Mouse (Mus musculus) layer of hippocampus, postnatal 10 days (tissue): ENCODE results near the gene Psma7. TPM values are rescaled to one million over a fixed set of nuclear protein-coding genes. Genes with fewer than 3 reads are reported as not detected.

ENCODE experiments used
- DNase-seq, 2 experiments: peaks; one replicate each; pipeline ENCODE4 v3.0.0; 2021; ENCODE audit warnings: low spot score in 2 of 2
- total RNA-seq, 2 experiments: library from RNA; stranded (reverse); gene quantifications; 2 replicates each; pipeline ENCODE4 v1.2.3; 2021

The Psma7 gene
- total RNA-seq, 2 experiments from 2014 or later, result 215 to 226 TPM

DNA sequence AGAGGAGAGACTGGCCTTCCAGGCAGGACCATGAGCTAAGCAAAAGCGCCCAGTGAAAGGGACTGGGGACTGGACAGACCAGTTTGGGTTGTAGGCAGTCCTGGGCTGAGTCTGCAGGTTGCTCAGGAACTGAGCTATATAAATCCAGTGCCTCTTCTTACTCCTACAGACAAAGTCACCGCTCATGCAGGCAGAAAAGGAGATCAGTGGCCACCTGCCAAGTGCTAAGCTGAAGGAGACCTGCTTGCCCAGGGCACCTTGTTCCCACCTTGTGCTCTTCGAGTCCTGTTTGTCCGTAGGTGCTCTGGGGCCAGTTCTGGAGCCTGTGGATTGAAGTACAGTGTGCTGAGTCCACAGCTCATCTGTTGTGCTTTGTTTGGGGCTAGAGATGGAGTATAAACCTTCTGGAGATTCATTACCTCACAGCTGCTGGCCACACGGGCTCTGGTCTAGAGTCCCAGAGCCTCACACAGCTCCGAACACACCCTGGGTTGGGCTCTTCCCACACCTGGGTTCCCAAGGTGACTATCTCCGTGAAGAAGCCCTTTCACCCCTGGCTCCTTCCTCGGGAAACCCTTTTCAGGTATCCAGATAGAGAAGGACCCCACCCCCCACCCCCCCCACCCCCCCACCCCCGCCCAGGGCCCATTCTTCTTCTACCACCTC is 35.7 kb downstream of the Psma7 start:
- DNase-seq, result no peak

DNA sequence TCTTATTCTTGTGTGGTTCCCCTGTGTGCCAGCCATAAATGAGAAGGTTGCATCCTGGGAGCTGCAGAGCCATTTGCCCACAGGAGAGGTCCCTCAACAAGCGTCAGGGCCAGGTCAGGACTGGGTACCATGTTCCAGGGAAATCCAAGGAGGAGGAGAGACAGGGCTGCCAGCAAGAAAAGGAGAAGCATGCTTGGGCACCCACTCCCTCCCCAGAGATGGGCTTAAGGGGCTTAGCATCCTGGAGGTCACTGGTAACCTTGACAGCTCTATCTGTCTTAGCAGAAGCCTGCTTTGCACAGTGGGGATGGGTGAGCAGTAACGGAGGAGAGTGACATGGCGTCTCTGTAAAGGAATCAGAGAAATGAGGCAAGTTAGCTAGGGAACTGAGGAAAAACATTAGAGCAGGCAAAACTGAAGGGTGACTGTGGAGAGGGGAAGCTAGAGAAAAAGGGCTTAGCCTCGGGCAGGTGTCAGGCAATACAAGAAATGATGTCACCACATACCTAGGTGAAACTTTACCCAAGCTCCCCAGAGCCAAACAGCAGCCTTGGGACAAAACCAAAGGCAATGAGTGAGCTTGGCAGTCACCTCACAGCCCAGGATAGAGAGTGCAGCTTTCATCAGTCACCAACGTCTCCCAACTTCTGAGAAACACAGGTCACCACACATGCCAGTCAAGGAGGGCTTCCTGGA is 36.4 kb downstream of the Psma7 start:
- no peak for DNase-seq

DNA sequence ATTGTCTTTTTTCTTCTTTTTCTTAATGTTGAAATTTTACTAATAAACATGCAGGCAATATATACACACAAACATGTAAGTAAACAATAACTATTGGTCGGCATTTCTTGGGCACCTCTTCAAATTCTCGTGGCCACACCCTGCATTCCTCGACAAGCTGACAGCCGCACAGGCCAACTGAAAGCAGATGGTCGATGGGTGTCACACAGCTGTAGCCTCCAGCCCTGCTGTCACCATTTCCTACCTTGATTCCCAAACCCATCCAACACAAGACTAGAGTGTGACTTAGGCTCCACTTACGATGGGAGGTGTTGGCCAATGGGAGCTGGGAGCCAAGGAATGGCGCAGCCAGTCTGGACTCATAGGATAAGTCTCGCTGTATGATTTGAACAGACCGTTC is 40.6 kb downstream of the Psma7 start:
- DNase-seq, result no peak

DNA sequence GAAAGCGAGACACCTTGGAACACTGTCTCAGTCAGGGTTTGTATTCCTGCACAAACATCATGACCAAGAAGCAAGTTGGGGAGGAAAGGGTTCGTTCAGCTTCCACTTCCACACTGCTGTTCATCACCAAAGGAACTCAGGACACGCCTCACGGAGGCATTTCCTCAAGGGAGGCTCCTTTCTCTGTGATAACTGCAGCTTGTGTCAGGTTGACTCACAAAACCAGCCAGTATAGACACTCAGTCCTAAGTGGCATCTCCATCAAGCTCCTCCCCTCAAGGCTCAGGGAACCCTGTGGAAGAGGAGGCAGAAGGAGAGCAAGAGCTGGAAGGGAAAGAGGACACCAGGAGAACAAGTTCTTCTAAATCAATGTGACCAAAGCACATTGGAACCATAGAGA is 43.8 kb downstream of the Psma7 start:
- no peak for DNase-seq

DNA sequence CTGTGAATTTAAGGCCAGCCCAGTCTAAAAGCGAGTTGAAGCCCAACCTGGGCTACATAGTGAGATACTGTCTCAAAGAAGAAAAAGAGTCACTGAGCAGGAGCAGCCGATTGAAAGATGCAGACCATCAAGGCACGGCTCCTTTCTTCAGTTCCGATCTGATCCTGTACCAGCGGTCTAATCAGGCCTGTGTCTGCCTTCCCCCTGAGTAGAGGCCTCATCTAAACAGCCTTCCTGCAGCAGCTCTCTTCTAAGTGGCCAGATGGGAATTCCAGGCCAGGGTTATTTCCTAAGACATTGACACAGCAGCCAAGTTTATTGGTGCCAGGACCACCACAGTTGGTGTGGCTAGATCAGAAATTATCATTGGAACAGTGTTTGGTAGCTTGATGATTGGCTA is 49.2 kb downstream of the Psma7 start:
- DNase-seq, result no peak

DNA sequence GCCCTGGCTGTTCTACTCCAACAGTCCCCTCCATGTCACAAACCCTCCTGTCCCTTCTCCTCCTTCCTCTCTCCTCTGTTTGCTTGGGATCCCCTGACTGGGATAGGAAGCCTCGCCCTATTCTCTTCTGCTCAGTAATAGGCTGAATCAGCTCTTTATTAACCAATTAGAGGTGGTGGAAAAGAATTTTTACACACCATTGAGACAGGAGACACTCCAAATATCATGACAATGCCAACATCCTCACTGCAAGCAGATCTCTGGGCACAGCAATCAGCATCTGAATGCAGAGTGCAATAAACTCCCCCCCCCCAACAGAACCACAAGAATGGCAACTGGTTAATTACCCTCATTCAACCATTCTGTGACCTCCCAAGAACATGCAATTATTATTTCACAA is 53.1 kb downstream of the Psma7 start:
- no peak for DNase-seq

DNA sequence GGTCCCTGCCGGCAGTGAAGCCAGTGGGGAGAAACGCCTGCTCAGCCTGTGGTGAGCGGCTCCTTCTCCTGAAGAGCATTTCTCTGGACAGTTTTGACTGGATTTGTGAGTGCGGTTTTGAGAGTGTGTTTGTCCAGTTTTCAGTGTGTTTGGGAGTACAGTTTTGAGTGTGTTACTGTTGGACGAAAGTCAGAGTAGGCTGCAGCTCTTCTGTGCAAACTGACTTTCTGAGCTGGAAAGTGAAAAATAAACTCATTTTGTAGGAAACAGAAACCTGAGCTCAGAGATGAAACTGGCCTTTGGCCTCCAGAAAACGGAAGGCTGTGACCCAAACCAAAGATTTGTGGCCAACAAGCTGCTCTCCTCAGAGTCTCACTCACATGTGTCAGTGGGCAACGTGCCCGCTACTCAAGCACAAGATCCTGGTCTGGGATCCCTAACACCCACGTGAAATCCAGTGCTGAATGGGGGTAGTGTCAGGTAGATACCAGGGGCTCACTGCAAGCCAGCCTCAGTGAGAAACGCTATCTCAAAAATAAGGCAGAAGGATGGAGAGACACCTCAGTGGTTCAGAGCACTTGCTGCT is 55.7 kb downstream of the Psma7 start:
- no peak for DNase-seq

Other genes starting within 250 kb of the Psma7 start
- 10 to 100 TPM; 18.7 to 19.0 TPM for gene Taf4, start 65.8 kb downstream of the Psma7 start, total RNA-seq
- 100 to 1,000 TPM; 129 to 134 TPM for gene Lsm14b, start 17.4 kb downstream of the Psma7 start, total RNA-seq
- gene Ss18l1, start 76 bp upstream of the Psma7 start, total RNA-seq, result 10 to 100 TPM; 38.0 to 40.6 TPM
- gene Mtg2, start 28.2 kb upstream of the Psma7 start, total RNA-seq, result 10 to 100 TPM; 15.0 to 17.7 TPM
- 10 to 100 TPM; 15.3 to 16.2 TPM for gene Hrh3, start 62.1 kb upstream of the Psma7 start, total RNA-seq
- gene Osbpl2, start 76.9 kb upstream of the Psma7 start, total RNA-seq, result 10 to 100 TPM; 53.2 to 54.4 TPM
- 100 to 1,000 TPM; 107 to 117 TPM for gene Adrm1, start 129.1 kb upstream of the Psma7 start, total RNA-seq
- 1 to 10 TPM; 8.1 to 9.6 TPM for gene Lama5, start 183.4 kb upstream of the Psma7 start, total RNA-seq
- gene Rps21, start 214.9 kb upstream of the Psma7 start, total RNA-seq, result 100 to 1,000 TPM; 654 to 715 TPM
- gene Cables2, start 231.1 kb upstream of the Psma7 start, total RNA-seq, result 10 to 100 TPM; 38.6 to 40.1 TPM
- gene Rbbp8nl, start 247.4 kb upstream of the Psma7 start, total RNA-seq, result not detected